Mouse (Mus musculus) MEL-GATA-1-ER (cell line): ENCODE results near the gene Ssbp2.

Experiments
- DNase-seq: peaks from one replicate; pipeline ENCODE4 v3.0.0-alpha.2; 2012; ENCODE audit warnings: low read depth; ENCODE audit errors: extremely low read depth

The Ssbp2 gene

DNA sequence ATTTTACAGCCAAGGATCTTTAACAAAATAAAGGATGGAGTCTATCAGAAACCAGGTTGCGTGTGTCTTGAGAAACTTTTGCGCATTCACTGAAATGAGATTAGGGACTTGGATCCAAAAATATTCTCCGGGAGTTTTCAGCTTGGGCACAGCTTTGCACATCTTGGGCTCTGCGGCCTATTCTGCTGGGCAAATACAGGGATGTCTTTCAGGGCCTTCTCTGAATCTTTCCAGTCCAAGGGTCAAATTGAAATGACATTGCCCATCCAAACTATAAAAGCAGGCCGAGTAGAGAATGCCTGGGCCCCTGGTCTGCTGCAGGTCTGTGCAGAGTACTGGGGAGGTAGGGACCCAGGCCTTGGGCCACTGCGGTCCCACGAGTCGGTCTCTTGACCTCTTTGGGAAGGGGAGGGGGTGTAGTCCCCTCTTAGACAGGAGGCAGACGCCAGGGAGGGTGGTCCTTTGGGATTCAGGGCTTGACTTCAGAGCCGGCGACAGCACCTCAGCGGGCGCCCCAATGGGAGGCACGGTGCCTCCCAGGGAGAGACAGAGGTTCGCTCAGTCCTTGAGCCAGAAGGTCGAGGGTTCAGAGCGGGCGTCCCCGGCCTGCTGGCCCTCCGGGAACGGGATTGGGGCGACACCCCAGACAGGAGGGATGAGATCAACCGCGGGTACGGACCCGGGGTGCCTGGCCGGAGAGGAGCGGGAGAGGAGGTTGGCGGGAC is at the start of gene Ssbp2:
Ssbp2 (plus strand) TSS at position 388 of the 725 bp plus-strand sequence.
- no peak for DNase-seq

DNA sequence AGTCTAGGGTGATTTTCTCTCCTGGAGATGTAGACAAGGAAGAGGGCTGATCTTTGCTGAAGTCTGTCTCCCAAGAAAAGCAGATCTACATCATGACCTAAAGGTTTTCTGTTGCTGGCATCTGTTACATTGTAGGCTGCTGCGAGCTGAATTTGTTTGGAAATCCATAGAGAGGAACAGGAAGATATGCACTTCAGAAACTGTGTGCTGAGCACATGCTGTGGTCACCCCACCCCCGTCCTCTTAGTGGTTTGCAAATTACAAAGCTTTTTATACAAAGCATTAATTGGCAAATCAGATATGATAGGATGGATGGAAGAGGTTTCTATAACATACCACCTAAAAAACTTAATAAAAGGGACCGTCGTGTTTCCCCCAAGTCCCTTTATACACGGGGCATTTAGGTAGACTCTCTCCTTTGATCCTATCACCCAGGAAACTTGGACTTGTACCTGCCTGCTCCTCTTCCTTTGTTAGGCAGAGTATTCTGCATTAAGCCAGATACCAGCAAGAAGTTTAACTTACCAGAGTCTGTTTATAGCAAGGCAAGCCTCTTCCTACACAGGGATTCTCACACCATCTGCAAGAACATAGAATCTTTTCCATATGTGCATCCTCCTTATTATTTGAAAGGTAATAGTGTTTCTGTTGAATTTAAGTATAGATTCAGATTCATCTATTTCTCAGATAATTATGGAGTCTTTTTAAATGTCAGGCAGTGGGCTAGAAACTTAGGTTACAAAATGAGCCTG is 46.2 kb upstream of the Ssbp2 start:
- no peak for DNase-seq

DNA sequence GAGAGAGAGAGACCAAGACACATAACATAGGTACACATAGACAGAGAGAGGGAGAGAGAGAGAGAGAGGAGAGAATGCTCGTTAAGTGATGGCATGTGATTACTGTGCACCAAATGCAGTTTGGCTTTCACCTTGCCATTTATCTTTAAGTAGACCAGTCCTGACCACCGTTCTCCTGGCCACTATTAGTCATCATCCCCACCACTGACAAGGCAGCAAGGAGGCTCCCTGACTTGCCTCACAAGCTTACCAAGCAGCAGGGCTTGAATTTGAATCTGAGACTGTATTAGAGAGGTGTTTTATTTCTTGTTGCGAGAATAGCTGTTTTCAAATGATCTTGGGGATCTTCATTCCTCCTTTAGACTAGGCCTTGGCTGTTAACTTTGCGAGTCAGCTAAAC is 44.2 kb upstream of the Ssbp2 start:
- DNase-seq, result no peak

GRCm38 (mm10) chr13:91416698-91417097 is 43.4 kb upstream of the Ssbp2 start:
- DNase-seq, result no peak

- peak; percentile 52 for DNase-seq
Measured at GRCm38 (mm10) chr13:91421387-91421949, 38.6 kb upstream of the Ssbp2 start.

GRCm38 (mm10) chr13:91430867-91431266 is 29.2 kb upstream of the Ssbp2 start:
- DNase-seq, result no peak

DNA sequence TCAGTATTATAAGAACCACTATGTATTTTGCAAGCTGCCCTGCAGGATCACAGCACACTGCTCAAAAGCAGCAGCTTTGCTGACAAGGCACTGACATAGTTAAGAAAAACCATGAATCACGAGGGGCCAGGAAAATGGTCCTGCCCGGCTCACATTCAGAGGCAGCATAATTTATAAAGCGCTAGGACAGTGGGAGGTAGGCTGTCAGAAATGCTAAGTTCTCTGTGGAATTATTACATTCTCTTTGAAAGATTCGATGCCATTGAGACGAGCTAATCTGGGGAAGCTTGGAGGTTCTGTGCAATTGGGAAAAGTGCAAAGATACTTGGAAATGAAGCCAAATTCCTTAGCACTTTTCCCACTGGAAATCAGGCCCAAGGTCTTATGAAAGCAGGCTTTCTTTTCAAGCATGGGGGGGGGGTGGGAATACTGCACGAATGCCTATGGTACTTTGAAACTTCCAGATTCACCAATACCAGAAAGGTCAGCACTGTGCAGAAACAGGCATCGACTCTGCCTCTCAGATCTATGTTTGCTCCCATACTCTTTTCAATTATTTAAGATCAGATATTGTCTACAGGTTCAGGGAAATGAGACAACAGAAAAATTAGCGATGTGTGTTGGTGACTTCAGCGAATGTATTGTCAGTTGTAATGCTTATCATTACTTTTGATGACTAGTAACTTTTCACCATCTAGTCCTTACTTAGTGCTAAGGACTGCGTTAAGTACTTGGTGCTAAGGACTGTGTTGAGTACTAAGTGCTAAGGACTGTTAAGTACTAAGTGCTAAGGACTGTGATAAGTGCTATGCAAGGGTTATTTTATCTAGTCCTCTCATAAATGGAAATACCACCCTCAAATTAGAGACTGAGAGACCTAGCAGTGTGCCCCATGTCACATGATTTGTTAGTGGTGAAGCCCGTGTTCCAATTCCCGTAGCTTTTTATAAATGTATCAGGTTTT is 28.4 kb upstream of the Ssbp2 start:
- no peak for DNase-seq

GRCm38 (mm10) chr13:91433021-91433420 is 27.1 kb upstream of the Ssbp2 start:
- DNase-seq, result no peak

DNA sequence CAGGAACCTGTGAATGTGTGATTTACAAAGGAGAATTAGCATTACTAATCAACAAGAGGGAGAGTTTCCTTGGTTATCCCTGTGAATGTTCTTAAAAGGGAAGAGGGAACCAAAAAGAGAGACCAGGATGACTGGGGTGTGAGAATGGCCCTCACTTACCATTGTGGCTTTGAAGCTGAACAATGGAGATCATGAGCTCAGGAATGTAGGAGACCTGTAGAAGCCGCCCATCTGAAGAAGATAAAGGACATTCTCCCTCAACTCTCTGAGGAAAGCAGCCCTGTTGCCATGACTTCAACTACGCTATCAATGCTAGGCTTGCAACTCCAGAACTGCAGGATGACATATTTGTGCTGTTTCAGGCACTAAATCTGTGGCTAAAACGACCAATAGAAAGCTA is 22.2 kb upstream of the Ssbp2 start:
- no peak for DNase-seq

DNA sequence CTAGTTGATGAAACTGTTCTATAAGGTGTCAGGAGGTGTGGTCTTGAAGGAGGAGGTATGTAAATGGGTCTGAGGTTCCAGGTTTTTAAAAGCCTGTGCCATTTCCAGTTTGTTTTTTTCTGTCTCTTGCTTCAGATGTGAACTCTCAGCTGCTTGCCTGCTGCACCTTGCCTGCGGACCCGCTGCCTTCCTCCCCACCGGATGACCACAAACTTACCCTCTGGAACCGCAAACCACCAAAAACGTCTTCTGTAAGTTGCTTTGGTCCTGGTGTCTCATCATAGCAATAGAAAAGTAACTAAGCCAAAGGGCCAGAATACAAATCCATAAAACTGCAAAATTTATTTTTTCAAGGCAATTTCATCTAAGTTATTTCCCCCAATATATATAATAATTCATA is 18.6 kb upstream of the Ssbp2 start:
- no peak for DNase-seq

GRCm38 (mm10) chr13:91446728-91447127 is 13.4 kb upstream of the Ssbp2 start:
- DNase-seq, result no peak

- no peak for DNase-seq
Measured at GRCm38 (mm10) chr13:91448936-91449335, 11.1 kb upstream of the Ssbp2 start.

GRCm38 (mm10) chr13:91451405-91452166 is 8.5 kb upstream of the Ssbp2 start:
- DNase-seq, result no peak

- DNase-seq, result no peak
Measured at GRCm38 (mm10) chr13:91452269-91452668, 7.8 kb upstream of the Ssbp2 start.

DNA sequence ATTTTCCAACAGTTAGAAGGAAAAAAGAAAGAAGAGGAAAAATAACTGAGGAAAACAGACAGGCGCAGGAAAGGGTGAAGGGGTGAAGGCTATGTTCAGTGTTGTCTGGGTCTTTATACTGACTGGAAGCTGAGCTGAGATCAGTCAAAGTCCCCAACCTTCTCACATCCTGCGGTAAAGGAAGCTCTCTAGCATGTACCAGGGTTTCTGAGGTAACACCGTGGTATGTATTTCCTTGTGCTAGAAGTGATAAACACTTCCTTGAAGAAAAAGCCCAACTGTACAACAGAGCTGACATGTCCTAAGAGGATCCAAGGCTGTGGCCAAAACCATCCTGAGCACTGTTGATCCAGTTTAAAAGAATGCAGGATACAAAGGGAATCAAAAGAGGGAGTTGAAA is 6.8 kb upstream of the Ssbp2 start:
- DNase-seq, result no peak

GRCm38 (mm10) chr13:91456041-91456440 is 4.0 kb upstream of the Ssbp2 start:
- no peak for DNase-seq

DNA sequence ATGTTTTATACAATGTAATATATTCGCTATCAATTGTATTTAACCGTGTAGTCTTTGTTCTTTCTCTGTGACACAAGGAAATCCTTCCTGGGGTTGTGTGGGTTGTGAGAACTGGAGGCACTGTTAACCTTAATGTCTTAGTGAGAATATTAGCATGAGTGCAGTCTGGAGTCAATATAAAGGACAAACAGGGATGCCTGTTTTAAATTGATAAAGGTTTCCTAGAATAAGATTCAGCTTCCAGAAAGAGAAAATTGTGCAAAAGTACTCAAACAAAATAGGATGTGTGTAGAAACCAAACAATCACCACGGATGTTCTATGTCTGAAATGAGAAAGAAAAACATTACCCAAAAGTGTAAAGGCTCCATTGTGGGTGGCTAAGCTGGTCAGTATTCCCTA is 3.3 kb upstream of the Ssbp2 start:
- no peak for DNase-seq

GRCm38 (mm10) chr13:91457974-91458373 is 2.1 kb upstream of the Ssbp2 start:
- DNase-seq, result peak; percentile 94

DNA sequence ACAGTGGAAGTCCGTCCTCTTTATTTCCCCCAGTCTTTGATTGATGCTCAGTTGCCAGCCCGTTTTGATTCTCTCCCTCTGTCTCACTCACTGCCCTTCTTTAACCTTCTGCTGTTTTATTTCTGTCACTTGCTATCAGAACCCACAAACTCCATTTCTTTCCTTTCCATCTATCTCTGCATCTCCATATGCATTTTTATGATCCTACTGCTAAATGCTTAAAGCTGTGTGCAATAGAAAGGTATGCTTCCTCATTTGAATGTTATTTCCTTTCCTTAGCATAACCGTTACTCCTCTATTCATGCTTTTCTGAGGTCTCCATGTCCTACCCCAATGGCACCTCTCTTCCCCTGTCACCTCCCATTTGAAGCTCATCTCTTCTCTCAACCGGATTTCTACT is 594 bp upstream of the Ssbp2 start:
- DNase-seq, result no peak

GRCm38 (mm10) chr13:91460621-91461284 is 670 bp downstream of the Ssbp2 start:
- DNase-seq, result peak; percentile 87
